In genomic region chr4:88864599-88864998, GRCm38 (mm10) we compare ENCODE assay signal across 13 mouse cellular contexts. TPM values are rescaled to one million over a fixed set of nuclear protein-coding genes. Genes with fewer than 3 reads are reported as not detected.
DNase-seq lines count a peak whose midpoint lies in the region; ATAC-seq and TF ChIP-seq lines count a peak whose summit lies in the region.
"Had no signal": no experiment of that assay in that cellular context is flagged by ENCODE, and none has a peak within 500 bp of the region (broad histone marks: within the 10 kb centered on the region; RNA-seq: fewer than 3 reads in every experiment).

No protein-coding gene starts in this region.

- H3K9ac ChIP-seq in heart, embryonic 11.5 days (ENCODE audit: low read depth, low read length), result no peak overlapping the region
- H3K9ac ChIP-seq in liver, postnatal 0 days (replicated peaks), result no peak overlapping the region
- H3K9ac ChIP-seq: midbrain, embryonic 13.5 days had no signal

- H3K27me3 ChIP-seq in heart, embryonic 11.5 days (ENCODE audit: control insufficient read depth, insufficient read depth, low read length), result peaks cover 11% of the 10 kb centered on the region; the same call in 1 of the 2 replicates
- no peaks in the 10 kb centered on the region for H3K27me3 ChIP-seq in liver, postnatal 0 days (ENCODE audit: insufficient read depth, low read length)
- no peaks in the 10 kb centered on the region for H3K27me3 ChIP-seq in splenic B cell, adult 2 months (ENCODE audit: control insufficient read depth, insufficient read depth, low read length, poor library complexity, severe bottlenecking)
- H3K27me3 ChIP-seq in midbrain, embryonic 10.5 days (ENCODE audit: low read depth, poor library complexity, severe bottlenecking), result peaks cover 46% of the 10 kb centered on the region

- peak; percentile 88 for DNase-seq in heart, adult 11 months
- DNase-seq in liver, postnatal 0 days, result no peak
- peak; percentile 88 for DNase-seq in splenic B cell, adult 2 months (ENCODE audit: low read depth, low spot score)
- no peak for DNase-seq in kidney, postnatal 25 days
- DNase-seq in midbrain, embryonic 10.5 days (ENCODE audit: low spot score), result no peak
- no peak for DNase-seq in left cerebral cortex, postnatal 25 days (ENCODE audit: low spot score in 2 of 2)
- DNase-seq: cerebellum, postnatal 36 days had no signal

- WGBS in heart, embryonic 11.5 days (ENCODE audit: insufficient replicate concordance), result 54% methylated on average over 9 of the region's 9 CpGs
- 18% methylated on average over 9 of the region's 9 CpGs for WGBS in liver, postnatal 0 days (ENCODE audit: insufficient replicate concordance)
- WGBS in midbrain, embryonic 10.5 days, result 72% methylated on average over 9 of the region's 9 CpGs

- intact Hi-C loops in left cerebral cortex, postnatal 25 days (cut with DNase I), result no loop called here

- no peak overlapping the region for H3K4me2 ChIP-seq in heart, embryonic 11.5 days
- H3K4me2 ChIP-seq in liver, postnatal 0 days (ENCODE audit: low read depth, low read length), result peak overlapping the region; percentile 55
- H3K4me2 ChIP-seq: midbrain, embryonic 13.5 days had no signal

- no peaks in the 10 kb centered on the region for H3K9me3 ChIP-seq in heart, embryonic 11.5 days (replicated peaks; ENCODE audit: control insufficient read depth, low read length)
- H3K9me3 ChIP-seq in liver, postnatal 0 days (ENCODE audit: low read length), result no peaks in the 10 kb centered on the region
- no peaks in the 10 kb centered on the region for H3K9me3 ChIP-seq in midbrain, embryonic 10.5 days (replicated peaks)
- H3K9me3 ChIP-seq: midbrain, embryonic 13.5 days had no signal

- no peak for TF ChIP-seq CTCF in liver, postnatal 0 days (IDR thresholded peaks at IDR 0.05; ENCODE audit: low read depth)

- H3K4me3 ChIP-seq in heart, embryonic 11.5 days (ENCODE audit: low read depth, low read length), result no peak overlapping the region
- peak overlapping the region; percentile 19; the same call in 1 of the 2 replicates for H3K4me3 ChIP-seq in liver, postnatal 0 days (ENCODE audit: low read depth, low read length)
- H3K4me3 ChIP-seq in midbrain, embryonic 10.5 days, result no peak overlapping the region
- H3K4me3 ChIP-seq: midbrain, embryonic 13.5 days had no signal

- no peaks in the 10 kb centered on the region for H3K4me1 ChIP-seq in heart, embryonic 11.5 days (ENCODE audit: control insufficient read depth, insufficient read depth, low read length)
- H3K4me1 ChIP-seq in liver, postnatal 0 days (ENCODE audit: insufficient read depth), result peaks cover 12% of the 10 kb centered on the region
- peaks cover 20% of the 10 kb centered on the region for H3K4me1 ChIP-seq in midbrain, embryonic 10.5 days

- no peak for ATAC-seq in heart, embryonic 11.5 days (replicated peaks; ENCODE audit: insufficient number of reproducible peaks, low FRiP score, low TSS enrichment)
- peak; percentile 89 for ATAC-seq in activated CD4-positive, CD25-positive, alpha-beta regulatory T cell, adult 4 months
- ATAC-seq in liver, postnatal 0 days, result peak; percentile 43
- ATAC-seq: forebrain, embryonic 14.5 days; midbrain, embryonic 13.5 days had no signal

- H3K36me3 ChIP-seq in heart, embryonic 11.5 days (ENCODE audit: control insufficient read depth, insufficient read depth, low read length), result no peaks in the 10 kb centered on the region
- H3K36me3 ChIP-seq in liver, postnatal 0 days (replicated peaks; ENCODE audit: insufficient read depth, low read length), result no peaks in the 10 kb centered on the region
- H3K36me3 ChIP-seq in splenic B cell, adult 2 months (ENCODE audit: control insufficient read depth, insufficient read depth, low read length, poor library complexity, severe bottlenecking), result no peaks in the 10 kb centered on the region
- no peaks in the 10 kb centered on the region for H3K36me3 ChIP-seq in midbrain, embryonic 10.5 days
- H3K36me3 ChIP-seq: midbrain, embryonic 13.5 days had no signal

- H3K27ac ChIP-seq in heart, embryonic 11.5 days (ENCODE audit: low read depth, low read length), result no peak overlapping the region
- H3K27ac ChIP-seq in liver, postnatal 0 days (ENCODE audit: low read depth), result peak overlapping the region; percentile 64
- H3K27ac ChIP-seq in midbrain, embryonic 10.5 days (replicated peaks), result no peak overlapping the region
- H3K27ac ChIP-seq: midbrain, embryonic 13.5 days had no signal

- TF ChIP-seq EP300 in liver, postnatal 0 days (IDR thresholded peaks at IDR 0.05; ENCODE audit: low read depth), result peak; percentile 58

RNA-seq across cellular contexts. Expression of gene Ifna1, which starts 14.7 kb away (rescaled TPM):
- not detected in 2 replicates for polyA plus RNA-seq in heart, embryonic 11.5 days (2014; fragmentation: Nextera tagmentation; extraction: Ambion mirVana)
- not detected for polyA plus RNA-seq in activated CD4-positive, CD25-positive, alpha-beta regulatory T cell, adult 4 months (2017; shearing (Covaris generic))
- not detected in 2 replicates for polyA plus RNA-seq in liver, postnatal 0 days (2015; fragmentation: Nextera tagmentation; extraction: Ambion mirVana)
- polyA plus RNA-seq in midbrain, embryonic 10.5 days (2016; fragmentation: Nextera tagmentation; extraction: Ambion mirVana), result not detected in 2 replicates
- not detected for total RNA-seq in left cerebral cortex, postnatal 25 days (2021)
- total RNA-seq: layer of hippocampus, postnatal 25 days had no signal
- polyA plus RNA-seq: forebrain, embryonic 14.5 days; intestine, embryonic 14.5 days; midbrain, embryonic 13.5 days had no signal

RNA-seq across cellular contexts. Expression of gene Ifne, which starts 15.4 kb away (rescaled TPM):
- not detected in 2 replicates for polyA plus RNA-seq in heart, embryonic 11.5 days (2014; fragmentation: Nextera tagmentation; extraction: Ambion mirVana)
- not detected for polyA plus RNA-seq in activated CD4-positive, CD25-positive, alpha-beta regulatory T cell, adult 4 months (2017; shearing (Covaris generic))
- not detected in 2 replicates for polyA plus RNA-seq in liver, postnatal 0 days (2015; fragmentation: Nextera tagmentation; extraction: Ambion mirVana)
- not detected in 2 replicates for polyA plus RNA-seq in midbrain, embryonic 10.5 days (2016; fragmentation: Nextera tagmentation; extraction: Ambion mirVana)
- not detected for total RNA-seq in left cerebral cortex, postnatal 25 days (2021)
- total RNA-seq: layer of hippocampus, postnatal 25 days had no signal
- polyA plus RNA-seq: forebrain, embryonic 14.5 days; intestine, embryonic 14.5 days; midbrain, embryonic 13.5 days had no signal

RNA-seq across cellular contexts. Expression of gene Ifna4, which starts 22.9 kb away (rescaled TPM):
- not detected in 2 replicates for polyA plus RNA-seq in heart, embryonic 11.5 days (2014; fragmentation: Nextera tagmentation; extraction: Ambion mirVana)
- not detected for polyA plus RNA-seq in activated CD4-positive, CD25-positive, alpha-beta regulatory T cell, adult 4 months (2017; shearing (Covaris generic))
- not detected in 2 replicates for polyA plus RNA-seq in liver, postnatal 0 days (2015; fragmentation: Nextera tagmentation; extraction: Ambion mirVana)
- polyA plus RNA-seq in midbrain, embryonic 10.5 days (2016; fragmentation: Nextera tagmentation; extraction: Ambion mirVana), result not detected in 2 replicates
- total RNA-seq in left cerebral cortex, postnatal 25 days (2021), result not detected
- total RNA-seq: layer of hippocampus, postnatal 25 days had no signal
- polyA plus RNA-seq: forebrain, embryonic 14.5 days; intestine, embryonic 14.5 days; midbrain, embryonic 13.5 days had no signal

RNA-seq across cellular contexts. Expression of gene Ifna5, which starts 29.3 kb away (rescaled TPM):
- polyA plus RNA-seq in heart, embryonic 11.5 days (2014; fragmentation: Nextera tagmentation; extraction: Ambion mirVana), result not detected in 2 replicates
- polyA plus RNA-seq in activated CD4-positive, CD25-positive, alpha-beta regulatory T cell, adult 4 months (2017; shearing (Covaris generic)), result not detected
- not detected in 2 replicates for polyA plus RNA-seq in liver, postnatal 0 days (2015; fragmentation: Nextera tagmentation; extraction: Ambion mirVana)
- not detected in 2 replicates for polyA plus RNA-seq in midbrain, embryonic 10.5 days (2016; fragmentation: Nextera tagmentation; extraction: Ambion mirVana)
- total RNA-seq in left cerebral cortex, postnatal 25 days (2021), result not detected
- total RNA-seq: layer of hippocampus, postnatal 25 days had no signal
- polyA plus RNA-seq: forebrain, embryonic 14.5 days; intestine, embryonic 14.5 days; midbrain, embryonic 13.5 days had no signal

RNA-seq across cellular contexts. Expression of gene Ifna6, which starts 37.4 kb away (rescaled TPM):
- polyA plus RNA-seq in heart, embryonic 11.5 days (2014; fragmentation: Nextera tagmentation; extraction: Ambion mirVana), result not detected in 2 replicates
- not detected for polyA plus RNA-seq in activated CD4-positive, CD25-positive, alpha-beta regulatory T cell, adult 4 months (2017; shearing (Covaris generic))
- polyA plus RNA-seq in liver, postnatal 0 days (2015; fragmentation: Nextera tagmentation; extraction: Ambion mirVana), result not detected in 2 replicates
- polyA plus RNA-seq in midbrain, embryonic 10.5 days (2016; fragmentation: Nextera tagmentation; extraction: Ambion mirVana), result not detected in 2 replicates
- total RNA-seq in left cerebral cortex, postnatal 25 days (2021), result not detected
- total RNA-seq: layer of hippocampus, postnatal 25 days had no signal
- polyA plus RNA-seq: forebrain, embryonic 14.5 days; intestine, embryonic 14.5 days; midbrain, embryonic 13.5 days had no signal

Comparison
In these comparisons a context has a peak if more than half of its experiments do, and no peak if none do; other contexts are left out.
1. DNase-seq: peak in heart, adult 11 months (single experiment) and splenic B cell, adult 2 months (single experiment); none in liver, postnatal 0 days (single experiment), kidney, postnatal 25 days (0 of 2), midbrain, embryonic 10.5 days (single experiment) and left cerebral cortex, postnatal 25 days (0 of 2).